Mouse (Mus musculus) monocyte, adult 5-6 weeks (primary cell): ENCODE results near the gene Cep295. TPM values are rescaled to one million over a fixed set of nuclear protein-coding genes. Genes with fewer than 3 reads are reported as not detected.
A peak's percentile ranks its signal among the peaks of the same experiment; 100 is the strongest.
"Not testable (repeated sequence)": the region's sequence is repeated elsewhere in the genome, so short reads cannot be mapped to it uniquely, and the experiment has no call there.

Experiments used
- ATAC-seq: fragments of 153-309, 156-312 bp; replicated peaks from 2 replicates; pipeline ENCODE4 v1.8.0; 2017; ENCODE audit warnings: mild to moderate bottlenecking; ENCODE audit not compliant: low TSS enrichment, insufficient number of reproducible peaks, severe bottlenecking, poor library complexity, low FRiP score
- total RNA-seq: library from RNA; stranded (forward); fragments of 200-1000, 200-491, 200-594 nt; gene quantifications from 3 replicates; pipeline ENCODE4 v1.2.3, GENCODE M21; 2017

Gene Cep295
- total RNA-seq = 24.6 to 64.0 TPM (median 35.3 TPM) in 3 replicates

DNA sequence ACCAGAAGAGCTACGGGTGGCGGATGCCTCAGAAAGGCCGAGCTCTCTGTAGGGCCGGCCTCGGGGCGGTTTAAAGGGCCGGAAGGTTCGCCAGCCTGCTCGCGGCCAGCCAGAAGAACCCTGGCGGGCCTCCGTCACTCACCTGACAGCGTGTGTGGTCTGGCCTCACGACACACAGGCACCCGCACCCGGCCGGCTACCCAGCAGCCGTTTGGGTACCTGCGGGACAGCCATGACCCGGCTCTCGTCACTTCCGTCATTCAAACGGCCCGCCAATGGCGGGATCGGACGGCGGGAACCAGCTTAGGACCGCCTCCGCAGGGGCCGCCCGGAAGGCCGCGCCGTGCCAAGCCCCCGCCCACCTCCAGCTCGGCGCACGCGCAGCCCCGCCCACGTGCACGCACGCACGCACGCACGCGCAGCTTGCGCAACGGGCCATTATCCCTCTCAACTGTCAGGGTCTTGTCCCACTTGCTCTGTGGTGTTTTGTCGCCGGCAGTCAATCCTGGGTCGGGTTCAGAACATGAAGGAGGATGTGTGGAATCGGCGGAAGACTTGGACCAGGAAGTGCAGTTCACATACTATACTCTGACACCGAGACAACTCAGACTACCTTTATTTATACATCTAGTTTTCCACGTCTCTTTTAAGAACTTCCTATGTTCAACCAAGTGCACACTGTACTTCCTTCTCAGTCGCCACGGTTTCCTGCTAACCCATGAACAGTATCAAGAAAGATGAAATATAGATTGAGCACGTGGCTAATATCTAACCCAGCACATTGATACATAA is at the start of gene Cep295:
TSS of gene Cep295 (minus strand) at position 305 of the 792 bp plus-strand sequence.
- ATAC-seq = peak; percentile 95

DNA sequence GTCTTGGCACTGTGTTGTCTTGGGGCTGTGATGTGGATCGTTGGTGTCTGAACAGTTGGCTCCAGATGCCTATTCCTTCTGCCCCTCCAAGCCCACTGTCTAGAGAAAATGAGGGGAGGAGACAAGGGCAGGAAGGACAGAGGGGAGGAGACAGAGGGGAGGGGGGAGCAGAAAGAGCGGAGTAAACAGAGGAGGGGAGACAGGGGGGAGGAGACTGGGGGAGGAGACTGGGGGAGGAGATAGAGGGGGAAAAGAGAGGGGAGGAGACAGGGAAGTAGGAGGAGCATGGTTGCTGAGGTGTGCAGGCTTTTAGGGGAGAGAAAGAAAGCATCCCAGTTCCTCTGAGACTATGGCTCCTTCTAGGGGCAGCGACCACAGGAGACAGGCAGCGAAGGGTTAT is 40.0 kb upstream of the Cep295 start:
- no peak for ATAC-seq

DNA sequence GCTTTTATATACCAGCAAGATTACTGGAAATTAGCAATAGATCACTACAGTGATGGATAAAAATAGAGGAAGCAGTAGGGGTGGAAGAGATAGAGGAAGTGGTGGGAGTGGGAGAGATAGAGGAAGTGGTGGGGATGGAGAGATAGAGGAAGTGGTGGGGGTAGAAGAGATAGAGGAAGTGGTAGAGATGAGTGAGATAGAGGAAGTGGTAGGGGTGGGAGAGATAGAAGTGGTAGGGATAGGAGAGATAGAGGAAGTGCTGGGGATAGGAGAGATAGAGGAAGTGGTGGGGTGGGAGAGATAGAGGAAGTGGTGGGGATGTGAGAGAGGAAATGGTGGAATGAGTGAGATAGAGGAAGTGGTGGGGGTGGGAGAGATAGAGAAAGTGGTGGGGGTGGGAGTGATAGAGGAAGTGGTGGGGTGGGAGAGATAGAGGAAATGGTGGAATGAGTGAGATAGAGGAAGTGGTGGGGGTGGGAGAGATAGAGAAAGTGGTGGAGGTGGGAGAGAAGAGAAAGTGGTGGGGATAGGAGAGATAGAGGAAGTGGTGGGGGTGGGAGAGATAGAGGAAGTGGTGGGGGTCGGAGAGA is 37.9 kb upstream of the Cep295 start:
- ATAC-seq = peak; percentile 78

DNA sequence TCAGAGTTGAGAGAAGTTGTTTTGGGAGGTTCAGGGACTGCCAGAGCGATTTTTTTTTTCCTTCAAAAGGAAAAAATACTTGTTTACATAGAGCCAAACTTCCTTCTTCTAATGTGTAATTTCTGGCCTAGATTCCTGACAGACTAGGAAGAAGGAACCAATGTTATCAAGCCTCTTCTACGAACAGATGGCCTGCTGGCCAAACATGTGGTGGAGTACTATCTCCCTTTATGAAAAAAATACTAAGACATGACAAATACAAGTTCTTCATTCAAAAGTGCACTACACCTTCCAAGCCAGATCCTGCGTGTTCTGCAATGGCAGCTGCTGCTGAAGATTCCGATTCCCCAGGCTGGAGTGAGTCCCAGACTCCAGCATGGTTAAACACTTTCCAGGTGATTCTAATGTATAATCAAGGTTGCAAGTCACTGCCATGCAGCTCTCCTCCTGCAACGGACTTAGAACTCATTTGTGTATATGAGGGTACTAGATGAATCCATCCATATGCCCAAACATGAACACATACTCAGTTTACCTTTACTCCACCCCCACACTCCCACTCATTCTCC is 29.6 kb upstream of the Cep295 start:
- ATAC-seq = no peak

DNA sequence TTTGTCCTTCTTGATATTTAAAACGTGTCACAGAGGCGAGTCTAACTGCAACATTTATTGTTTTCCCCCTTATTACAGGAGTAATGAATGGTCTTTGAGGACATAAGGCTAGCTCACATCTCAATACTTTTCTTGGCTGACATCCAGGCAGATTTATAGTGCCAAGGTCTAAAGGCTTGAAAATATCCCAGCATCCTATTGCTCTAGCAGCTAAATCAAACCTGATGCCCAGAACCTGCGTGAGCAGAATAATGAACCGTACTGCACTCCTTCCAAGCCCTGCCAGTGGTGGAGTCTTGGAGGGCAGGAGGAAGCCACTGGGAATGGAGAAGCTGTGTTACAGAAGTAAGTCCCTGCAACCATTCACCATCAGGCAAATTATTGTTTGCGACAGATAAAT is 26.7 kb upstream of the Cep295 start:
- no peak for ATAC-seq

DNA sequence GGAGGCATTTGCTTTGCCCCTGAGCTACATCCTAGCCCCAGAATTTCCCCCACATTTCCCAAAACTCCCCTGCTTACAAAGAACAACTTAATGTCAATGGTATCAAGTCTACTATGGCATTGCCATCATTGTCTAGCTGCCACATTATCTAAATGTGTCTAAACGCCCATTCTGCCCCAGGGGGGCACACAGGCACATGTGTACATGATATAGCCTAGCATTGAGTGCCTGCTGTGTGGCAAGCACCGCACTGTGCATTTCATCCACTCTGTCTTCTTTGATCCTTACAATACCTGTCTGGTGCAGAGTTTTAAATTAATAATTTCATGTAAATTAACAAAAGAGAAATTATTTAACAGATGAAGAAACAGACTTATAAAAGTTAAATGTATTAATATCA is 8.7 kb upstream of the Cep295 start:
- ATAC-seq = no peak

DNA sequence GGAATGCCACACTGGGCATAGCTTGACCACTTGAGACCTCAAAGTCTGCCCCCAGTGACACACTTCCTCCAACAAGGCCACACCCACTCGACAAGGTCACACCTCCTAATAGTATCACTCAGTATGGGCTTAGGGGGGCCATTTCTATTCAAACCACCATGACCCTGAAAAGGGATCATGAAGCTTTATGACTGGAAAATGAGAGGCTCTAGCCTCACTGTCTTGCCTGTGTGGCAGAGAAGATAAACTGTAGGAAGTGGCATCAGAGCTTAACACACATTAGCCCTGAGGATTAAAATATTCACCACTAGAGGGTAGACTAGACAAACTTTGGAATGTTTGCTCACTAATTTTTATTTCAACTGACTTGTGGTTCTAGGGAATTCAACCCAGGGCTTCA is 8.3 kb upstream of the Cep295 start:
- ATAC-seq = no peak

DNA sequence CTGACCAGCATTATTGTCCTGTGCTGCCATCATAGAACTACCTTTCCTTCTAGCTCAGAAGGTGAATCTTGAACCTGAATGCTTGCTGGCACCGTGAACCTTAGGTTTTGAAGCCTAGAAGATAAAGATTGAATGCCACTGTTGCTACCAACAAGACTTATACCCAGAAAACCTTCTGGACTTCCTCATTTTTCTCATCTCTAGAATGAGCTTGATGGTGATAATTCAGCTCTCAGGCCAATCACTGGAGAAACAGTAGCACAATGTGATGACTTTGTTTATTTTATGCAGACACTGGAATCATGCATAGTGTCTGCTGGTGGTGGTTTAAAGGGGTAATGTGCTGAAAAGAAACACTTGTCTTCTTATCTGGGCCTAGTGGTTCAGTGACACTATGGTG is 7.3 kb upstream of the Cep295 start:
- ATAC-seq = no peak

DNA sequence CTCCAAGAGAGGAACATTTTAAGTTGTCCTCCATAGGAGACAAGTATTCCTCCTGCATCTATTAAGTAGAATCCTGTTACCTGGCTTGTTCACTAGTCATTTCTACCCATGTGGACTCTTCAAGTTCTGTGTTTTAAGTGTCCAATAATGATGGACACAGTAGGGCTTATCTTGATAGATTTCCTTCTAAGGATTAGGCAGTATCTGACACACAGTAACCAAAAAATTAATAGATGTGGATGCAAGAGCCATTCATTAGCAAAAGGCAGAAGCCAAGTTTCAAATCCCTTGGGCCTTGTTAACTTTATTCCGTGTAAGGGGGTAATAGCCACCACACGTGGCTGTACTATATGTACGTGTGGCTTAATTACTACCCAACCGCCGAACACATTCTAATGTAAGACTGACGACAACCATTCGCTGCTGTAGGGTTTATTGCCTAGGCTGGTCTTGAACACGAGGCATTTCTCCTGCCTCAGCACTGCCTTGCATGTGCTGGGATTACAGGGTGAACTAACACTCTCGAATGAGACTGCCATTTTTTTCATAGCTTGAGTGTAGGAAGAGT is 588 bp downstream of the Cep295 start:
- peak; percentile 13; the same call in 1 of the 2 replicates for ATAC-seq

DNA sequence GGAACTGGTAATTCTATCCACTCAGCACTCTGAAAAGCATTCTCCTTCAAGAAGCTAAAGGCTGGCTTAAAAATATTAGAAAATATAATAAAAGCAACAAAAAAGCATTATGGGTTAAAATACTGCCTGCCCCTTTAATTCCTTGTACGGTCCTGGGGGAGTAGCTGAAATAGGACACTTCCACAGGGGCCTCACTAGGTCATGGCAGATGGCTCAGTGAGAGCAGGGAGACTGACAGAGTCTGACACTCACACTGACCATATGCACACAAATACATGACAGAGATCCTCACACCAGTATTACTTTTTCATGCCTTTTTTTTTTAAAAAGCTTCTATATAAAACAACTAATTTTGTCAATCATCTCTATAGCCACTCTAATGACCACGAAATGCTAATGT is 7.7 kb downstream of the Cep295 start:
- ATAC-seq = no peak

DNA sequence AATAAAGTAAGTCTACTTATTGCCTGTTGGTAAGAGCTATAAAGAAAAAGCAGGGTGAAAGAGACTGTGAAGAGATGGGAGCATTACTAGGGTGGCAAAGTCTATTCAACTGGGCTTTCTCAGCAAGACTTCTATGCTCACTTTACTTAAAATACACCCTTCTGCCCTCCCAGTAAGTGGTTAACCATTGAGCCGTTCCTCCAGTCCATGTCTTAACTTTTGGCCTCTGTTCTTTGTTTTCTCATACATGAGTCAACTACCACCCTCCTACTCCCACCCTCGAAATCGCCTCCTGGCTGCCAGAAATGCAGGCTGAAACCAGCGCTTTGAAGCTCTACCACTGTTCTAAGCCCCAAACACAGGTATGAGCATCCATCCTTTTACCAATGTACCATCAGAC is 19.8 kb downstream of the Cep295 start:
- no peak for ATAC-seq

DNA sequence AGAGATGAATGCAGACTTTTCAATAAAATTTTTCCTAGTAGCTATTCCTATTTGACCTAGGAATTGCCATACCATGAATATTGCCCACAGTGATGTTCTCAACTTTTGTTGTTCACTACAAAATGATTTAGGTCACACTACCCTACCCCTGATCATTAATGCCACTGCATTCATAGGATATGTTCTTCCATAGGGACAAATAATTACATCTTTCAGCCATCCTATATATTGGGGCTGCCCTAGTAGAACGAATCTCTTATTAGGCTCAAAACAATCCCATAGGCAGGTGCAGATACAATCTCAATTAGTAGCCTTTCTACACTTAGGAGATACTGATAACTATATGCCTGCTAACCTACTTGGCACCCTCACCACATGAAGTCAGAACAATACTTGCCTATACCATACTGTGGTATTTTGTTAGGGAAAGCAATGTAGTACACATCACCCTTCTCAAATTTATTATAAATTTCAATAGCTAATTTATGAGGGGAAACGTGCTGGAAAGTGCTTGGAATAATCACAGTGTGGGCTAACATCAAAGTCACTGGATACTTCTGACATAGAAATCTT is 39.3 kb downstream of the Cep295 start:
- ATAC-seq = no peak

DNA sequence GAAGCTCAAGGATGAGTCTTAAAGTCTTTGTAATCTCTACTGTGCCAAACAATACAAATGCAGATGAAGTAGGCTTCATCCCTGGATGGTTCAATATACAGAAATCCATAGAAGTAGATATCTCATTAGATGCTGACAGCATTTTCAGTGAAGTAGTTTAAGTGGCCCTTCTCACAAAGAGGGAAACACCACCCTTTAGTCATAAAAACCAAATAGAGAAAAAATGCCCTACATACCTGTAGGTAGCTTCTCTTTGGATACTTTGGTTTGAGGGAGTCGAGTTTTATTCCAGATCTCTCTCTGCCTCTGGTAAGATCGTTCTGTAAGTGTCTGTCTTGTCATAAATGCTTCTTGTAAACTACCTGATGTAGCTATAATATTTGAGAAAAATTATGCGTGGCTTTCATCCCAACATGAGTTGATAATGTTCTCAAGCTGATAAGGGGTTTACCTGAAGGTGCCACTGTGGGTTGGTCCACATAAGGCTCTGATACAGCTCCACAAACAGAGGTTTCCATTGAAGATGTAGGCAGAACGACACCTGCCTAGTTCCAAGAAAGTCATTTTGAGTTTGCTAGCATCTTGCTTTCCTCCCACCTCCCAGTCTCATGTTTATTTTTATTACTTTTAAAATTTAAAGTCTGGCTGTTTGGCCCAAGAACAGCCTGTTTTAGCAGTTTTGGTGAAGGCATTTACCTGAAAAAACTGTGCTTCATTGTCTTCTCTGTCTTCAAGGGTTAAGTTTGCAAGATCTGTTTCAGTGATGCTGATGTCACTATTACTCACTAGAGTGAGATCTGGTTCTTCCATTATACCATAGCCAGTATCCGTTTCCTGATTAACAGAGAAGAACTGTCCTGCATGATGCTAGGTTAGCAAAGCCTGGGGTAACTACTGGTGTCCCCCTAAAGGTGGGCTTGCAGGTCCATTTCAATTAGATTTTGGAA is 40.1 kb downstream of the Cep295 start:
- ATAC-seq = no peak

DNA sequence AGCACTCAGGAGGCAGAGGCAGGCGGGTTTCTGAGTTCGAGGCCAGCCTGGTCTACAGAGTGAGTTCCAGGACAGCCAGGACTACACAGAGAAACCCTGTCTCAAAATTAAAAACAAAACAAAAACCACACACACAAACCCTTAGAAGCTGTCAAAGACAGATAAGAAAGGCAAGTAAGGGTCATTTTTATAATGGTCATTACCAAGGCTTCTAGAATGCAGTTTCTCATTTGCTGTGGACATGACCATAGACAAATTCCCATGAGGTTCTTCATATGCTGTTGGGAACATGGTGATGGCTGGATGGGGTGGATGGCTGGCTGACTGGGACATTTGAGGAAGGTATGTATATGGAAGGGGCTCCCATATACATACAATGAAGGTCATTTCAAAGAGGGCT is 41.3 kb downstream of the Cep295 start:
- ATAC-seq = not testable (repeated sequence)

DNA sequence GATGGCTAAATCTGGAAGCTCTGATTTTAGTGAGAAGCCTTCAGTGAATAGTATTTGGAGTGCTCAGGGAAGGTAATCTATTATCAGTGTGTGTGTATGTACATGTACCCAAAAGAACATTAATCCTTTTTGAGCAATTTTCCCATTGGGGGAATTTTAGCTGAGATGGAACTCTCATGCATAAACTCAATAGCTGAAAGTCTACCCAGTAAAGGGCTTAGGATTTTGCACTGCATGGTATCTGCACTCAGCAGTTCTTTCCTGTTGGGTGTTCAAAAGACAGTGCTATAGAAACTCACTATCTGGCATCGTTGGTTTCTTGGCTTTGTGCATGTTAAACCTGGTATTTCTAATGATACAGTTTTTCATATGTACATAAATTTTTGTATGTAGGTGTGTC is 43.0 kb downstream of the Cep295 start:
- ATAC-seq = no peak

DNA sequence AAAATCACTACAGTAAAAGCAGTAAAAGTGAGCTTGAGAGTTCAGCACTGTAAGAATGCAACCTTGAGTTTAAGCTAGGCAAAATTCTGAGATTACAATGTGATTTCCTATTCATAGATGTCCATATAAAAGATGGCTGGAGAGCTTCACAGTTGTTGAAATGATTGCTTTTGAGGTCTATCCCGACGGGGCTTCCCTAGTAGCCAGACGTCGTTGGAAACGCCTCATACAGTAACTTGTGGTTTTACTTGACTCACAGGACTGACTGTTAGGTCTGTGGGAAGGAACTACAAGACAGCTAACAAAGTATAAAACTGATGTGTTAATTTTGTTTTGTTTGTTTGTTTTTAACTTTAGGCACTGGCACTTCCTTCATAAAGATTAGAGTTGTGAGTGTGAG is 44.0 kb downstream of the Cep295 start:
- no peak for ATAC-seq

DNA sequence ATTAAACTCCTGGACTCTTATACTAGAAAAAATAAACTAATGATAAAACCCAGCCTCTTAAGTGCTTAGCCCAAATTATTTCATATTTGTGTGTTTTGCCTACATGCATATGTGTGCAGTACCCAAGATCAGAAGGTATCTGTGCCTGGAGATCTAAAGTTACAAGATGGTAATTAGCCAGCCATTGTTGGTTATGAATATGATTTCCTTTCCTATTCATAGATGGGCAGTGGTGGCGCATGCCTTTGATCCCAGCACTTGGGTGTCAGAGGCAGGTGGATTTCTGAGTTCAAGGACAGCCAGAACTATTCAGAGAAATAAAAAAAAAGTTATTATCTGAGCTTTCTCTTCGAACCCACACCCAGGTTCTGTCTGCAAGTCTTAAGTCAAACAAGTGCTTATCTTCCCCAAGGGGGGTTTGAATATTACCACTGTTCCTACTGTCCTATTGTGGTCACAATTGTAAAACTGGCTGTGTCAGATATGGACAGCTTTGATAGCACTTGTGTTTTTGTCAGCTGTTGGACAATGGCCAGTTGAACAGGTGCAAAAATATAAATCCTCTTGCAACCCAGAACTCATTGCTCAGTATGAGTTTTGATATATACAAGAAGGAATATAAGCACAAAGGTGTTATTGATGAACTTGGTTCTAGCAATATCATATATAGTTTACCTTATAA is 45.4 kb downstream of the Cep295 start:
- ATAC-seq = no peak

DNA sequence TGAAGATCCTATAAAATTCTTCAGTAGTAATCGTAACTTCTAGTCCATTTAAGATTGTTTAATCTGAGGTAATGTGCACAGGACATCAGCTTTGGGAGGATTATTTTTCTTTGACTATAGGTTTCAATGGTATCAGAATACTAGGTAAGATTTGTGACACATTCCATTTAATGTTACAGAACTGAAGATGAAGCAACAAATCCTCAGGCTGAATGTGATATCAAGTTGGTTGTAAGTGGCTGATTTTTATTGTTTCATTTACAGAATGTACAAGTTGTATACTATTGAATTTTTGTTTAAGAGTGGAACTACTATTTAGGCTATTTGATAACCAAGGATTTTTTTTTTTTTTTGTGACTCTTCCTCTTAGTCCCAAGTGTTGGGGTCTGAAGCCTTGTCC is 47.4 kb downstream of the Cep295 start:
- no peak for ATAC-seq
